Mouse (Mus musculus): ENCODE measurements around the gene Olfr1353. TPM values are rescaled to one million over a fixed set of nuclear protein-coding genes. Genes with fewer than 3 reads are reported as not detected.

The Olfr1353 gene
- not detected for polyA plus RNA-seq (2017; shearing (Covaris generic))

GRCm38 (mm10) chr10:78963009-78963408 is at the start of gene Olfr1353:
Olfr1353 (plus strand) TSS chr10:78963309.

GRCm38 (mm10) chr10:78950336-78950735 is 12.8 kb upstream of the Olfr1353 start, which contains the start of gene Olfr8:
Olfr8 (plus strand) TSS chr10:78950636.

GRCm38 (mm10) chr10:78980750-78981149 is 17.6 kb downstream of the Olfr1353 start, which contains the start of gene Olfr1352:
Olfr1352 (plus strand) TSS chr10:78981050.

GRCm38 (mm10) chr10:79012172-79012571 is 49.1 kb downstream of the Olfr1353 start, which contains the start of gene Olfr1351:
Olfr1351 (plus strand) TSS chr10:79012472.

Other genes with a start within 250 kb of the Olfr1353 start
- not detected for gene Casp14, start 245.0 kb upstream of the Olfr1353 start, polyA plus RNA-seq (2017; shearing (Covaris generic))
- gene Ccdc105, start 210.2 kb upstream of the Olfr1353 start, polyA plus RNA-seq (2017; shearing (Covaris generic)) = not detected
- gene Slc1a6, start 182.8 kb upstream of the Olfr1353 start, polyA plus RNA-seq (2017; shearing (Covaris generic)) = not detected
- gene Olfr1356, start 111.1 kb upstream of the Olfr1353 start, polyA plus RNA-seq (2017; shearing (Covaris generic)) = not detected
- gene Olfr1355, start 87.8 kb upstream of the Olfr1353 start, polyA plus RNA-seq (2017; shearing (Covaris generic)) = not detected
- not detected for gene Olfr1354, start 50.1 kb upstream of the Olfr1353 start, polyA plus RNA-seq (2017; shearing (Covaris generic))
- not detected for gene Olfr8, start 12.7 kb upstream of the Olfr1353 start, polyA plus RNA-seq (2017; shearing (Covaris generic))
- not detected for gene Olfr1352, start 17.7 kb downstream of the Olfr1353 start, polyA plus RNA-seq (2017; shearing (Covaris generic))
- not detected for gene Olfr1351, start 49.2 kb downstream of the Olfr1353 start, polyA plus RNA-seq (2017; shearing (Covaris generic))
- gene Olfr57, start 65.4 kb downstream of the Olfr1353 start, polyA plus RNA-seq (2017; shearing (Covaris generic)) = not detected
- 33.9 TPM for gene 2610008E11Rik, start 134.3 kb downstream of the Olfr1353 start, polyA plus RNA-seq (2017; shearing (Covaris generic))
- not detected for gene Vmn2r80, start 185.5 kb downstream of the Olfr1353 start, polyA plus RNA-seq (2017; shearing (Covaris generic))

Measured in activated CD4-positive, CD25-positive, alpha-beta regulatory T cell, adult 9 weeks (primary cell).